Mouse (Mus musculus) erythroblast, embryonic 14.5 days (primary cell): Measurements from ENCODE around the gene Ece1.

Experiments used
- GATA1 ChIP-seq: IDR thresholded peaks from 2 replicates; pipeline ENCODE4 v1.6.1; 2012; ENCODE audit warnings: low read length, inconsistent platforms, mixed read lengths
- TAL1 ChIP-seq: IDR thresholded peaks from 3 replicates; pipeline ENCODE4 v1.6.1; 2012; ENCODE audit warnings: low read length, inconsistent platforms, mixed read lengths

DNA sequence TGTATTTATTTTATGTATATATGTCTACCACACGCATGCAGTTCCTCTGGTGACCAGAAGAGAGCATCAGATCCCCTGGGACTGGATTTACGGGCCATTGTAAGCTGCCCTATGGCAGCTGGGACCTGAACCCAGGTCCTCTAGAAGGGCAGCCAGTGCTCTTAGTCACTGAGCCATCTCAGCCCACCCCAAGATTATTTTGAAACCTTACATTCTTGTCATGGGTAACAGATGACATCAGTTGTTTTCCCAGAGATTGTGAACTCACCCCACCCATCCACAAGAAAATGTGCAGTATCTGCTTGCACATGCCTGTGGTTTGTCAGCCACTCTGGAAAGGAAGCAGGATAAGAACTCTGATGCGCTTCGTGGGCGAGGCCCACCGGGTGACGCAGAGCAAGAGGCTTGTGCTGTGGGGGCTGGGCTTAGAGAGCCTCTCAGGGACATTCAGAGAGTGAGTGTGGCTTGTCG, 92.9 kb downstream of the Ece1 start:
- no peak for TF ChIP-seq GATA1
- no peak for TF ChIP-seq TAL1
